ENCODE assay signal across 31 mouse cellular contexts in the genomic region with DNA sequence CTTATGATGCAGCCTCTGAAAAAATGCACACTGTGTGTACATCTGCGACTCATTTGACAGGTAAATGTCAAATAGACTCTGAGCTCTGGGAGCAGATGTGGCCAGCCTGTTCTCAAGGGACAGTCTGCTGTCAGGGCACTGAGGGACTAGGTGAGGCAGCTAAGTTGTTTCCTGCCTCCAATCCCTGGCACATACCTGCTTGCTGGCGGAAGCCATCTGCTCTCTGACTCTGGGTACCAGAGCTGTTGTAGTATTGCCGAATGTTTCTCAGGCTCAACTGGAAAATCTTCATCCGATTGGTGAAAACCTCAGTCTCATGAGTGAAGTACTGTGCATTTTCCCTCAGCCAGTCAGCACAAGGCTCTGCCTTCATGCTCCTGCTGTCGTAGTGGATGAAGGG. TPM values are rescaled to one million over a fixed set of nuclear protein-coding genes. Genes with fewer than 3 reads are reported as not detected.
DNase-seq lines count a peak whose midpoint lies in the region; ATAC-seq and TF ChIP-seq lines count a peak whose summit lies in the region.
"Had no signal": no experiment of that assay in that cellular context is flagged by ENCODE, and none has a peak within 500 bp of the region (broad histone marks: within the 10 kb centered on the region; RNA-seq: fewer than 3 reads in every experiment).

No protein-coding gene starts in this region.

- peaks cover 69% of the 10 kb centered on the region for H3K4me1 ChIP-seq in erythroblast, embryonic 14.5 days (ENCODE audit: control insufficient read depth)
- H3K4me1 ChIP-seq in liver, embryonic 12.5 days = peaks cover 56% of the 10 kb centered on the region
- H3K4me1 ChIP-seq in liver, postnatal 0 days (ENCODE audit: insufficient read depth) = peaks cover 21% of the 10 kb centered on the region
- H3K4me1 ChIP-seq in midbrain, embryonic 11.5 days (ENCODE audit: control insufficient read depth, insufficient read depth, low read length) = no peaks in the 10 kb centered on the region
- H3K4me1 ChIP-seq in midbrain, embryonic 16.5 days (ENCODE audit: control insufficient read depth, insufficient read depth, low read length) = no peaks in the 10 kb centered on the region
- H3K4me1 ChIP-seq: forebrain, embryonic 15.5 days; heart, embryonic 12.5 days; hindbrain, embryonic 15.5 days had no signal

- 0 out of 2 replicates have a peak overlapping the region, but pooled peaks have one; percentile 25 for H3K27ac ChIP-seq in liver, embryonic 12.5 days
- no peak overlapping the region for H3K27ac ChIP-seq in liver, postnatal 0 days (ENCODE audit: low read depth)
- H3K27ac ChIP-seq in midbrain, embryonic 11.5 days (ENCODE audit: low read depth, low read length) = no peak overlapping the region
- no peak overlapping the region for H3K27ac ChIP-seq in midbrain, embryonic 16.5 days (ENCODE audit: low read length)
- H3K27ac ChIP-seq: embryonic facial prominence, embryonic 13.5 days; forebrain, embryonic 15.5 days; heart, adult 2 months; hindbrain, embryonic 15.5 days had no signal

- DNase-seq in liver, postnatal 0 days = no peak
- peak; percentile 37 for DNase-seq in midbrain, embryonic 11.5 days (ENCODE audit: low spot score, missing footprints)
- DNase-seq in adipocyte (ENCODE audit: low spot score) = peak; percentile 3
- DNase-seq: adrenal gland, adult 2 months; adrenal gland, postnatal 36 days; B cell, adult 2 months; cerebellum, adult 11 months; cerebellum, postnatal 14 days; gastrocnemius, postnatal 14 days; heart, adult 2 months; heart, postnatal 36 days had no signal

- WGBS in liver, embryonic 12.5 days (ENCODE audit: insufficient replicate concordance) = 74% methylated on average over 5 of the region's 5 CpGs
- whole genome bisulfite sequencing in liver, postnatal 0 days (ENCODE audit: insufficient replicate concordance) = 81% methylated on average over 5 of the region's 5 CpGs
- 92% methylated on average over 5 of the region's 5 CpGs for WGBS in midbrain, embryonic 11.5 days
- WGBS in midbrain, embryonic 16.5 days = 90% methylated on average over 5 of the region's 5 CpGs

- no peak for TF ChIP-seq CTCF in liver, postnatal 0 days (IDR thresholded peaks at IDR 0.05; ENCODE audit: low read depth)

- no peaks in the 10 kb centered on the region for H3K9me3 ChIP-seq in erythroblast, embryonic 14.5 days (ENCODE audit: control insufficient read depth, low read length)
- H3K9me3 ChIP-seq in liver, embryonic 12.5 days (replicated peaks) = no peaks in the 10 kb centered on the region
- peaks cover 3% of the 10 kb centered on the region; the same call in 1 of the 2 replicates for H3K9me3 ChIP-seq in liver, postnatal 0 days (ENCODE audit: low read length)
- H3K9me3 ChIP-seq in midbrain, embryonic 11.5 days (ENCODE audit: control insufficient read depth, low read length) = no peaks in the 10 kb centered on the region
- no peaks in the 10 kb centered on the region for H3K9me3 ChIP-seq in midbrain, embryonic 16.5 days (replicated peaks; ENCODE audit: control insufficient read depth, low read length, poor library complexity, severe bottlenecking)
- H3K9me3 ChIP-seq: embryonic facial prominence, embryonic 13.5 days; forebrain, embryonic 15.5 days; hindbrain, embryonic 15.5 days had no signal

- no peak for TF ChIP-seq EP300 in liver, postnatal 0 days (IDR thresholded peaks at IDR 0.05; ENCODE audit: low read depth)

- no peaks in the 10 kb centered on the region for H3K27me3 ChIP-seq in erythroblast, embryonic 14.5 days (ENCODE audit: control insufficient read depth)
- no peaks in the 10 kb centered on the region for H3K27me3 ChIP-seq in liver, embryonic 12.5 days (replicated peaks)
- no peaks in the 10 kb centered on the region for H3K27me3 ChIP-seq in liver, postnatal 0 days (ENCODE audit: insufficient read depth, low read length)
- H3K27me3 ChIP-seq in midbrain, embryonic 11.5 days (ENCODE audit: control insufficient read depth, insufficient read depth, low read length) = no peaks in the 10 kb centered on the region
- no peaks in the 10 kb centered on the region for H3K27me3 ChIP-seq in midbrain, embryonic 16.5 days (ENCODE audit: control insufficient read depth, insufficient read depth, low read depth, low read length)
- H3K27me3 ChIP-seq: embryonic facial prominence, embryonic 13.5 days; forebrain, embryonic 15.5 days; heart, embryonic 12.5 days; hindbrain, embryonic 15.5 days; Patski had no signal

- no peak overlapping the region for H3K9ac ChIP-seq in liver, embryonic 12.5 days
- H3K9ac ChIP-seq in liver, postnatal 0 days (replicated peaks) = no peak overlapping the region
- H3K9ac ChIP-seq in midbrain, embryonic 11.5 days (ENCODE audit: low read length) = no peak overlapping the region
- no peak overlapping the region for H3K9ac ChIP-seq in midbrain, embryonic 16.5 days (ENCODE audit: low read depth, low read length)
- H3K9ac ChIP-seq: embryonic facial prominence, embryonic 13.5 days; forebrain, embryonic 15.5 days; heart, embryonic 12.5 days; hindbrain, embryonic 15.5 days had no signal

- peak overlapping the region; percentile 59 for H3K4me3 ChIP-seq in erythroblast, embryonic 14.5 days (replicated peaks)
- no peak overlapping the region for H3K4me3 ChIP-seq in liver, embryonic 12.5 days
- no peak overlapping the region for H3K4me3 ChIP-seq in liver, postnatal 0 days (ENCODE audit: low read depth, low read length)
- no peak overlapping the region for H3K4me3 ChIP-seq in midbrain, embryonic 11.5 days (ENCODE audit: low read depth, low read length)
- H3K4me3 ChIP-seq in midbrain, embryonic 16.5 days (ENCODE audit: low read depth, low read length) = no peak overlapping the region
- H3K4me3 ChIP-seq: embryonic facial prominence, embryonic 13.5 days; forebrain, embryonic 15.5 days; heart, adult 2 months; heart, embryonic 12.5 days; hindbrain, embryonic 15.5 days had no signal

- peaks cover 50% of the 10 kb centered on the region for H3K36me3 ChIP-seq in erythroblast, embryonic 14.5 days (ENCODE audit: control insufficient read depth)
- H3K36me3 ChIP-seq in liver, embryonic 12.5 days = peaks cover 42% of the 10 kb centered on the region
- peaks cover 42% of the 10 kb centered on the region for H3K36me3 ChIP-seq in liver, postnatal 0 days (replicated peaks; ENCODE audit: insufficient read depth, low read length)
- no peaks in the 10 kb centered on the region for H3K36me3 ChIP-seq in midbrain, embryonic 11.5 days (ENCODE audit: control insufficient read depth, insufficient read depth, low read length)
- H3K36me3 ChIP-seq in midbrain, embryonic 16.5 days (ENCODE audit: control insufficient read depth, insufficient read depth, low read length) = peaks cover 8% of the 10 kb centered on the region; the same call in 1 of the 2 replicates

- H3K4me2 ChIP-seq in liver, embryonic 12.5 days = peak overlapping the region; percentile 16; the same call in 1 of the 2 replicates
- no peak overlapping the region for H3K4me2 ChIP-seq in liver, postnatal 0 days (ENCODE audit: low read depth, low read length)
- no peak overlapping the region for H3K4me2 ChIP-seq in midbrain, embryonic 11.5 days
- no peak overlapping the region for H3K4me2 ChIP-seq in midbrain, embryonic 16.5 days (ENCODE audit: low read length)
- H3K4me2 ChIP-seq: embryonic facial prominence, embryonic 13.5 days; forebrain, embryonic 15.5 days; heart, embryonic 12.5 days; hindbrain, embryonic 15.5 days had no signal

- no peak for ATAC-seq in erythroblast, adult 5-6 weeks (replicated peaks; ENCODE audit: low FRiP score, poor library complexity, severe bottlenecking)
- no peak for ATAC-seq in liver, embryonic 12.5 days
- ATAC-seq in liver, postnatal 0 days = no peak
- ATAC-seq in midbrain, embryonic 11.5 days (ENCODE audit: low FRiP score) = no peak
- ATAC-seq in midbrain, embryonic 16.5 days = no peak
- ATAC-seq in erythroid progenitor cell, adult 5-6 weeks (replicated peaks; ENCODE audit: low FRiP score, poor library complexity, severe bottlenecking) = no peak
- ATAC-seq: activated CD4-positive, CD25-positive, alpha-beta regulatory T cell, adult 4 months; CD4-positive, CD25-positive, alpha-beta regulatory T cell, adult 4 months; forebrain, embryonic 15.5 days; intestine, embryonic 16.5 days; Patski had no signal

RNA-seq across cellular contexts. Expression of gene H2-T24, which starts 3.3 kb away (rescaled TPM):
- polyA plus RNA-seq in erythroblast, embryonic 14.5 days (2012) = 0.91 and 0.98 TPM in 2 replicates
- total RNA-seq in erythroblast, adult 5-6 weeks (2015; ENCODE audit: low replicate concordance) = 161 and 177 TPM in 2 replicates
- 587 and 609 TPM in 2 replicates for total RNA-seq in erythroblast, adult 5-6 weeks (2017; ENCODE audit: low replicate concordance)
- polyA plus RNA-seq in liver, embryonic 12.5 days (2016; fragmentation: Nextera tagmentation; extraction: Ambion mirVana) = 4.6 and 5.7 TPM in 2 replicates
- 4.6 and 5.4 TPM in 2 replicates for polyA plus RNA-seq in liver, postnatal 0 days (2015; fragmentation: Nextera tagmentation; extraction: Ambion mirVana)
- polyA plus RNA-seq in midbrain, embryonic 11.5 days (2014; fragmentation: Nextera tagmentation; extraction: Ambion mirVana) = 3.1 TPM in 2 replicates
- polyA plus RNA-seq in midbrain, embryonic 16.5 days (2015; fragmentation: Nextera tagmentation; extraction: Ambion mirVana) = 8.0 and 8.8 TPM in 2 replicates
- total RNA-seq in erythroid progenitor cell, adult 5-6 weeks (2015; ENCODE audit: low replicate concordance) = 84.3 and 115 TPM in 2 replicates
- 293 and 328 TPM in 2 replicates for total RNA-seq in erythroid progenitor cell, adult 5-6 weeks (2017; ENCODE audit: low replicate concordance)

RNA-seq across cellular contexts. Expression of gene H2-T23, which starts 15.6 kb away (rescaled TPM):
- polyA plus RNA-seq in erythroblast, embryonic 14.5 days (2012) = 3.7 and 5.0 TPM in 2 replicates
- 249 and 264 TPM in 2 replicates for total RNA-seq in erythroblast, adult 5-6 weeks (2015; ENCODE audit: low replicate concordance)
- total RNA-seq in erythroblast, adult 5-6 weeks (2017; ENCODE audit: low replicate concordance) = 271 and 275 TPM in 2 replicates
- 19.5 and 20.5 TPM in 2 replicates for polyA plus RNA-seq in liver, embryonic 12.5 days (2016; fragmentation: Nextera tagmentation; extraction: Ambion mirVana)
- 113 and 120 TPM in 2 replicates for polyA plus RNA-seq in liver, postnatal 0 days (2015; fragmentation: Nextera tagmentation; extraction: Ambion mirVana)
- polyA plus RNA-seq in midbrain, embryonic 11.5 days (2014; fragmentation: Nextera tagmentation; extraction: Ambion mirVana) = 3.2 and 3.3 TPM in 2 replicates
- polyA plus RNA-seq in midbrain, embryonic 16.5 days (2015; fragmentation: Nextera tagmentation; extraction: Ambion mirVana) = 4.1 and 4.8 TPM in 2 replicates
- total RNA-seq in erythroid progenitor cell, adult 5-6 weeks (2015; ENCODE audit: low replicate concordance) = 109 and 146 TPM in 2 replicates
- 93.4 and 104 TPM in 2 replicates for total RNA-seq in erythroid progenitor cell, adult 5-6 weeks (2017; ENCODE audit: low replicate concordance)

RNA-seq across cellular contexts. Expression of gene H2-T22, which starts 25.5 kb away (rescaled TPM):
- 0.12 and 0.14 TPM in 2 replicates for polyA plus RNA-seq in erythroblast, embryonic 14.5 days (2012)
- total RNA-seq in erythroblast, adult 5-6 weeks (2015; ENCODE audit: low replicate concordance) = 10.4 and 21.5 TPM in 2 replicates
- 12.8 and 20.4 TPM in 2 replicates for total RNA-seq in erythroblast, adult 5-6 weeks (2017; ENCODE audit: low replicate concordance)
- 7.5 and 8.4 TPM in 2 replicates for polyA plus RNA-seq in liver, embryonic 12.5 days (2016; fragmentation: Nextera tagmentation; extraction: Ambion mirVana)
- polyA plus RNA-seq in liver, postnatal 0 days (2015; fragmentation: Nextera tagmentation; extraction: Ambion mirVana) = 16.2 and 17.1 TPM in 2 replicates
- polyA plus RNA-seq in midbrain, embryonic 11.5 days (2014; fragmentation: Nextera tagmentation; extraction: Ambion mirVana) = 7.3 and 7.6 TPM in 2 replicates
- polyA plus RNA-seq in midbrain, embryonic 16.5 days (2015; fragmentation: Nextera tagmentation; extraction: Ambion mirVana) = 5.3 and 6.2 TPM in 2 replicates
- 19.1 and 19.7 TPM in 2 replicates for total RNA-seq in erythroid progenitor cell, adult 5-6 weeks (2015; ENCODE audit: low replicate concordance)
- 5.5 and 16.4 TPM in 2 replicates for total RNA-seq in erythroid progenitor cell, adult 5-6 weeks (2017; ENCODE audit: low replicate concordance)

RNA-seq across cellular contexts. Expression of gene Gm6034, which starts 25.7 kb away (rescaled TPM):
- not detected in 2 replicates for polyA plus RNA-seq in erythroblast, embryonic 14.5 days (2012)
- not detected in 2 replicates for total RNA-seq in erythroblast, adult 5-6 weeks (2015; ENCODE audit: low replicate concordance)
- not detected in 2 replicates for total RNA-seq in erythroblast, adult 5-6 weeks (2017; ENCODE audit: low replicate concordance)
- not detected in 2 replicates for polyA plus RNA-seq in liver, embryonic 12.5 days (2016; fragmentation: Nextera tagmentation; extraction: Ambion mirVana)
- not detected in 2 replicates for polyA plus RNA-seq in liver, postnatal 0 days (2015; fragmentation: Nextera tagmentation; extraction: Ambion mirVana)
- not detected in 2 replicates for polyA plus RNA-seq in midbrain, embryonic 11.5 days (2014; fragmentation: Nextera tagmentation; extraction: Ambion mirVana)
- polyA plus RNA-seq in midbrain, embryonic 16.5 days (2015; fragmentation: Nextera tagmentation; extraction: Ambion mirVana) = not detected in 2 replicates
- total RNA-seq in erythroid progenitor cell, adult 5-6 weeks (2015; ENCODE audit: low replicate concordance) = not detected in 2 replicates
- total RNA-seq in erythroid progenitor cell, adult 5-6 weeks (2017; ENCODE audit: low replicate concordance) = not detected in 2 replicates
- total RNA-seq: adrenal gland, postnatal 36 days; gastrocnemius, adult 18-20 months; gastrocnemius, postnatal 14 days; heart, adult 2 months; heart, postnatal 36 days had no signal
- polyA plus RNA-seq: cortical plate, adult 2 months; embryonic facial prominence, embryonic 13.5 days; forebrain, embryonic 11.5 days; forebrain, embryonic 15.5 days; frontal cortex, adult 2 months; gonadal fat pad, adult 2 months; heart, adult 2 months; heart, embryonic 12.5 days; heart, postnatal 0 days; hindbrain, embryonic 11.5 days; hindbrain, embryonic 15.5 days; Patski had no signal

RNA-seq across cellular contexts. Expression of gene Prr3, which starts 37.0 kb away (rescaled TPM):
- 0.18 and 0.30 TPM in 2 replicates for polyA plus RNA-seq in erythroblast, embryonic 14.5 days (2012)
- total RNA-seq in erythroblast, adult 5-6 weeks (2015; ENCODE audit: low replicate concordance) = 2.3 TPM in 1 of 2 replicates, not detected in the other
- 3.0 and 5.4 TPM in 2 replicates for total RNA-seq in erythroblast, adult 5-6 weeks (2017; ENCODE audit: low replicate concordance)
- 12.6 and 13.7 TPM in 2 replicates for polyA plus RNA-seq in liver, embryonic 12.5 days (2016; fragmentation: Nextera tagmentation; extraction: Ambion mirVana)
- polyA plus RNA-seq in liver, postnatal 0 days (2015; fragmentation: Nextera tagmentation; extraction: Ambion mirVana) = 6.1 and 6.3 TPM in 2 replicates
- 38.7 and 43.3 TPM in 2 replicates for polyA plus RNA-seq in midbrain, embryonic 11.5 days (2014; fragmentation: Nextera tagmentation; extraction: Ambion mirVana)
- 102 and 107 TPM in 2 replicates for polyA plus RNA-seq in midbrain, embryonic 16.5 days (2015; fragmentation: Nextera tagmentation; extraction: Ambion mirVana)
- 5.4 and 6.5 TPM in 2 replicates for total RNA-seq in erythroid progenitor cell, adult 5-6 weeks (2015; ENCODE audit: low replicate concordance)
- 4.6 TPM in 1 of 2 replicates, not detected in the other for total RNA-seq in erythroid progenitor cell, adult 5-6 weeks (2017; ENCODE audit: low replicate concordance)
